Mouse (Mus musculus) erythroblast, embryonic 14.5 days (primary cell): ENCODE results near the gene Mdn1. TPM values are rescaled to one million over a fixed set of nuclear protein-coding genes. Genes with fewer than 3 reads are reported as not detected.

ENCODE experiments used
- H3K27me3 ChIP-seq: 2 replicates; pipeline ENCODE4 v1.6.1; 2012; ENCODE audit warnings: inconsistent platforms; ENCODE audit not compliant: control insufficient read depth
- H3K36me3 ChIP-seq: 2 replicates; pipeline ENCODE4 v1.6.1; 2012; ENCODE audit warnings: mild to moderate bottlenecking, inconsistent platforms; ENCODE audit not compliant: control insufficient read depth
- H3K4me1 ChIP-seq: 2 replicates; pipeline ENCODE4 v1.6.1; 2012; ENCODE audit warnings: inconsistent platforms; ENCODE audit not compliant: control insufficient read depth
- H3K4me3 ChIP-seq: replicated peaks from 2 replicates; pipeline ENCODE3; 2012; ENCODE audit warnings: moderate library complexity, mild to moderate bottlenecking, inconsistent platforms
- H3K9me3 ChIP-seq: 2 replicates; pipeline ENCODE4 v1.6.1; 2012; ENCODE audit warnings: low read length, inconsistent platforms, mixed read lengths; ENCODE audit not compliant: control insufficient read depth
- GATA1 ChIP-seq: IDR thresholded peaks from 2 replicates; pipeline ENCODE4 v1.6.1; 2012; ENCODE audit warnings: low read length, inconsistent platforms, mixed read lengths
- TAL1 ChIP-seq: IDR thresholded peaks from 3 replicates; pipeline ENCODE4 v1.6.1; 2012; ENCODE audit warnings: low read length, inconsistent platforms, mixed read lengths
- polyA plus RNA-seq: library from polyadenylated mRNA; stranded (reverse); fragments of >175 nt; gene quantifications from 2 replicates; pipeline ENCODE4 v1.2.3, GENCODE M21; 2012

Mdn1 gene
- polyA plus RNA-seq, 1 experiment, result 0.02 TPM

- Histone ChIP-seq H3K4me3 (no peak overlapping the region), H3K4me1 (no peaks in the 10 kb centered on the region), H3K27me3 (no peaks in the 10 kb centered on the region), H3K9me3 (no peaks in the 10 kb centered on the region), H3K36me3 (peaks cover 54% of the 10 kb centered on the region)
- no peak for TF ChIP-seq GATA1
- no peak for TF ChIP-seq TAL1
Measured at GRCm38 (mm10) chr4:32677471-32677870, 20.6 kb downstream of the Mdn1 start.

GRCm38 (mm10) chr4:32680843-32681242 is 23.9 kb downstream of the Mdn1 start:
- Histone ChIP-seq H3K4me3 (no peak overlapping the region), H3K4me1 (no peaks in the 10 kb centered on the region), H3K27me3 (no peaks in the 10 kb centered on the region), H3K9me3 (no peaks in the 10 kb centered on the region), H3K36me3 (peaks cover 52% of the 10 kb centered on the region)
- no peak for TF ChIP-seq GATA1
- no peak for TF ChIP-seq TAL1

GRCm38 (mm10) chr4:32682471-32682870 is 25.6 kb downstream of the Mdn1 start:
- TF ChIP-seq GATA1 (no peak), TAL1 (no peak)
- H3K9me3 ChIP-seq, result no peaks in the 10 kb centered on the region
- no peak overlapping the region for H3K4me3 ChIP-seq
- H3K27me3 ChIP-seq, result no peaks in the 10 kb centered on the region
- no peaks in the 10 kb centered on the region for H3K4me1 ChIP-seq
- peaks cover 45% of the 10 kb centered on the region for H3K36me3 ChIP-seq

GRCm38 (mm10) chr4:32683061-32683582 is 26.2 kb downstream of the Mdn1 start:
- Histone ChIP-seq H3K4me1 (no peaks in the 10 kb centered on the region), H3K4me3 (no peak overlapping the region), H3K36me3 (peaks cover 43% of the 10 kb centered on the region), H3K27me3 (no peaks in the 10 kb centered on the region), H3K9me3 (no peaks in the 10 kb centered on the region)
- no peak for TF ChIP-seq TAL1
- TF ChIP-seq GATA1, result no peak

- H3K36me3 ChIP-seq, result peaks cover 70% of the 10 kb centered on the region
- no peak overlapping the region for H3K4me3 ChIP-seq
- TF ChIP-seq TAL1, result no peak
- no peak for TF ChIP-seq GATA1
- no peaks in the 10 kb centered on the region for H3K27me3 ChIP-seq
- no peaks in the 10 kb centered on the region for H3K4me1 ChIP-seq
- H3K9me3 ChIP-seq, result no peaks in the 10 kb centered on the region
Measured at GRCm38 (mm10) chr4:32717733-32718132, 60.8 kb downstream of the Mdn1 start.

GRCm38 (mm10) chr4:32745394-32745793 is 88.5 kb downstream of the Mdn1 start:
- H3K4me3 ChIP-seq, result no peak overlapping the region
- no peaks in the 10 kb centered on the region for H3K4me1 ChIP-seq
- TF ChIP-seq GATA1 (no peak), TAL1 (no peak)
- H3K9me3 ChIP-seq, result no peaks in the 10 kb centered on the region
- no peaks in the 10 kb centered on the region for H3K27me3 ChIP-seq
- peaks cover 84% of the 10 kb centered on the region for H3K36me3 ChIP-seq

- TF ChIP-seq GATA1, result no peak
- TF ChIP-seq TAL1, result no peak
- Histone ChIP-seq H3K27me3 (no peaks in the 10 kb centered on the region), H3K9me3 (no peaks in the 10 kb centered on the region), H3K4me3 (no peak overlapping the region), H3K4me1 (no peaks in the 10 kb centered on the region), H3K36me3 (peaks cover 86% of the 10 kb centered on the region)
Measured at GRCm38 (mm10) chr4:32748396-32748795, 91.5 kb downstream of the Mdn1 start.

GRCm38 (mm10) chr4:32750711-32751110 is 93.8 kb downstream of the Mdn1 start:
- Histone ChIP-seq H3K27me3 (no peaks in the 10 kb centered on the region), H3K36me3 (peaks cover 71% of the 10 kb centered on the region), H3K4me3 (no peak overlapping the region), H3K4me1 (no peaks in the 10 kb centered on the region), H3K9me3 (no peaks in the 10 kb centered on the region)
- TF ChIP-seq TAL1, result no peak

GRCm38 (mm10) chr4:32757430-32757829 is 100.5 kb downstream of the Mdn1 start:
- Histone ChIP-seq H3K36me3 (peaks cover 53% of the 10 kb centered on the region), H3K4me1 (no peaks in the 10 kb centered on the region), H3K9me3 (no peaks in the 10 kb centered on the region), H3K27me3 (no peaks in the 10 kb centered on the region), H3K4me3 (no peak overlapping the region)
- no peak for TF ChIP-seq GATA1
- no peak for TF ChIP-seq TAL1

GRCm38 (mm10) chr4:32767471-32767870 is 110.6 kb downstream of the Mdn1 start:
- Histone ChIP-seq H3K4me3 (no peak overlapping the region), H3K27me3 (no peaks in the 10 kb centered on the region), H3K36me3 (peaks cover 53% of the 10 kb centered on the region), H3K4me1 (no peaks in the 10 kb centered on the region), H3K9me3 (no peaks in the 10 kb centered on the region)
- no peak for TF ChIP-seq GATA1
- no peak for TF ChIP-seq TAL1
